Mouse (Mus musculus) midbrain, postnatal 0 days (tissue): ENCODE results near the gene Paqr9. TPM values are rescaled to one million over a fixed set of nuclear protein-coding genes. Genes with fewer than 3 reads are reported as not detected.

Experiments used
- ATAC-seq: fragments of 200-750 bp; cut with Nextera tagmentation; 2 replicates; pipeline ENCODE4 v1.8.0; 2017; ENCODE audit warnings: moderate number of reproducible peaks, mild to moderate bottlenecking, moderate TSS enrichment, moderate library complexity; ENCODE audit not compliant: low FRiP score
- DNase-seq: peaks from one replicate; pipeline ENCODE4 v3.0.0-alpha.2; 2015; ENCODE audit warnings: low spot score
- H3K27ac ChIP-seq: fragments of 300-500 bp; sonication (generic); 2 replicates; pipeline ENCODE4 v1.5.1; 2014; ENCODE audit warnings: low read depth, mild to moderate bottlenecking, low read length, mixed read lengths
- H3K27me3 ChIP-seq: fragments of 300-500 bp; sonication (generic); 2 replicates; pipeline ENCODE4 v1.6.1; 2014; ENCODE audit warnings: low read length, control low read depth, mixed read lengths; ENCODE audit not compliant: insufficient read depth
- H3K36me3 ChIP-seq: fragments of 300-500 bp; sonication (generic); 2 replicates; pipeline ENCODE4 v1.6.1; 2014; ENCODE audit warnings: low read length, control low read depth, mixed read lengths; ENCODE audit not compliant: insufficient read depth
- H3K4me1 ChIP-seq: fragments of 300-500 bp; sonication (generic); 2 replicates; pipeline ENCODE4 v1.6.1; 2014; ENCODE audit warnings: mild to moderate bottlenecking, control low read depth, antibody characterized with exemption, low read length, mixed read lengths; ENCODE audit not compliant: insufficient read depth
- H3K4me2 ChIP-seq: fragments of 300-500 bp; sonication (generic); 2 replicates; pipeline ENCODE4 v1.6.1; 2014; ENCODE audit warnings: low read depth, mild to moderate bottlenecking, low read length, mixed read lengths; ENCODE audit not compliant: poor library complexity, severe bottlenecking
- H3K4me3 ChIP-seq: fragments of 300-500 bp; sonication (generic); 2 replicates; pipeline ENCODE4 v1.5.1; 2014; ENCODE audit warnings: low read depth, mild to moderate bottlenecking, low read length, moderate library complexity
- H3K9ac ChIP-seq: fragments of 300-500 bp; sonication (generic); replicated peaks from 2 replicates; pipeline ENCODE4 v1.6.1; 2014; ENCODE audit warnings: mild to moderate bottlenecking, low read length, moderate library complexity, mixed read lengths; ENCODE audit not compliant: poor library complexity, severe bottlenecking
- H3K9me3 ChIP-seq: fragments of 300-500 bp; sonication (generic); 2 replicates; pipeline ENCODE4 v1.6.1; 2016; ENCODE audit warnings: low read length, control low read depth
- CTCF ChIP-seq: IDR thresholded peaks from 2 replicates; pipeline ENCODE4 v1.5.1; 2016; ENCODE audit warnings: antibody characterized with exemption, mild to moderate bottlenecking
- WGBS: fragments of 180-500 bp; shearing (Covaris S2); extraction: QIAGEN DNeasy Blood & Tissue Kit; methylation state at CpG from one replicate; pipeline ENCODE4 v1.1.7; 2014; 5-methylcytosine and 5-hydroxymethylcytosine counted together
- polyA plus RNA-seq: library from polyadenylated mRNA; unstranded; fragments of >200 nt; fragmentation: Nextera tagmentation; extraction: Ambion mirVana; gene quantifications from 2 replicates; pipeline ENCODE4 v1.2.1, GENCODE M21; 2015
- total RNA-seq: library from RNA; depleted of rRNA; stranded (reverse); fragments of >200 nt; gene quantifications from 2 replicates; pipeline ENCODE4 v1.2.3, GENCODE M21; 2014; rRNA removed

Gene Paqr9
- total and polyA plus RNA-seq, 2 experiments from 2014 or later = 6.5 to 29.5 TPM

GRCm38 (mm10) chr9:95603316-95603715 lies 43.9 kb downstream of the Paqr9 start:
- WGBS = 79% methylated on average over 9 of the region's 9 CpGs

GRCm38 (mm10) chr9:95607196-95607595 lies 47.7 kb downstream of the Paqr9 start:
- no peak for DNase-seq
- no peak overlapping the region for H3K27ac ChIP-seq
- H3K27me3 ChIP-seq = no peaks in the 10 kb centered on the region
- H3K9ac ChIP-seq = no peak overlapping the region
- H3K4me2 ChIP-seq = no peak overlapping the region
- H3K4me3 ChIP-seq = no peak overlapping the region
- H3K36me3 ChIP-seq = no peaks in the 10 kb centered on the region
- H3K9me3 ChIP-seq = no peaks in the 10 kb centered on the region
- ATAC-seq = no peak
- 68% methylated on average over 5 of the region's 5 CpGs for WGBS
- TF ChIP-seq CTCF = peak; percentile 43
- no peaks in the 10 kb centered on the region for H3K4me1 ChIP-seq

More at GRCm38 (mm10) chr9:95603316-95603715, 43.9 kb downstream of the Paqr9 start:
- H3K9ac ChIP-seq = no peak overlapping the region
- no peaks in the 10 kb centered on the region for H3K9me3 ChIP-seq
- TF ChIP-seq CTCF = no peak
- no peaks in the 10 kb centered on the region for H3K4me1 ChIP-seq
- H3K27me3 ChIP-seq = no peaks in the 10 kb centered on the region
- H3K27ac ChIP-seq = no peak overlapping the region
- ATAC-seq (no peak), DNase-seq (no peak)
- no peak overlapping the region for H3K4me2 ChIP-seq
- no peak overlapping the region for H3K4me3 ChIP-seq
- no peaks in the 10 kb centered on the region for H3K36me3 ChIP-seq

- 86% methylated on average over 8 of the region's 8 CpGs for WGBS
- H3K27me3 ChIP-seq = no peaks in the 10 kb centered on the region
- no peak overlapping the region for H3K4me3 ChIP-seq
- no peak for TF ChIP-seq CTCF
- DNase-seq = no peak
- no peak for ATAC-seq
- no peaks in the 10 kb centered on the region for H3K4me1 ChIP-seq
- H3K9me3 ChIP-seq = no peaks in the 10 kb centered on the region
- no peak overlapping the region for H3K4me2 ChIP-seq
- no peak overlapping the region for H3K27ac ChIP-seq
- no peak overlapping the region for H3K9ac ChIP-seq
- no peaks in the 10 kb centered on the region for H3K36me3 ChIP-seq
Observed at GRCm38 (mm10) chr9:95612246-95612768, 52.9 kb downstream of the Paqr9 start.

GRCm38 (mm10) chr9:95613426-95614127 lies 54.1 kb downstream of the Paqr9 start:
- H3K27ac ChIP-seq = no peak overlapping the region
- H3K4me3 ChIP-seq = no peak overlapping the region
- DNase-seq (peak; percentile 46), ATAC-seq (no peak)
- H3K4me2 ChIP-seq = peak overlapping the region; percentile 28
- H3K4me1 ChIP-seq = no peaks in the 10 kb centered on the region
- no peaks in the 10 kb centered on the region for H3K36me3 ChIP-seq
- WGBS = 7% methylated on average over 9 of the region's 9 CpGs
- H3K9ac ChIP-seq = no peak overlapping the region
- TF ChIP-seq CTCF = no peak
- H3K9me3 ChIP-seq = no peaks in the 10 kb centered on the region
- no peaks in the 10 kb centered on the region for H3K27me3 ChIP-seq

GRCm38 (mm10) chr9:95614861-95615615 lies 55.6 kb downstream of the Paqr9 start:
- TF ChIP-seq CTCF = no peak

GRCm38 (mm10) chr9:95615961-95616360 lies 56.5 kb downstream of the Paqr9 start:
- no peak for TF ChIP-seq CTCF
- no peak overlapping the region for H3K9ac ChIP-seq
- no peaks in the 10 kb centered on the region for H3K36me3 ChIP-seq
- H3K4me2 ChIP-seq = no peak overlapping the region
- ATAC-seq (no peak), DNase-seq (no peak)
- H3K4me3 ChIP-seq = no peak overlapping the region
- H3K4me1 ChIP-seq = no peaks in the 10 kb centered on the region
- no peak overlapping the region for H3K27ac ChIP-seq
- no peaks in the 10 kb centered on the region for H3K27me3 ChIP-seq
- 76% methylated on average over 3 of the region's 3 CpGs for WGBS
- no peaks in the 10 kb centered on the region for H3K9me3 ChIP-seq

More at GRCm38 (mm10) chr9:95614861-95615615, 55.6 kb downstream of the Paqr9 start:
- Histone ChIP-seq H3K27me3 (no peaks in the 10 kb centered on the region), H3K36me3 (no peaks in the 10 kb centered on the region), H3K4me2 (no peak overlapping the region), H3K9ac (no peak overlapping the region), H3K4me3 (no peak overlapping the region), H3K27ac (no peak overlapping the region), H3K9me3 (no peaks in the 10 kb centered on the region), H3K4me1 (no peaks in the 10 kb centered on the region)
- WGBS = 85% methylated on average over 14 of the region's 14 CpGs
- ATAC-seq = no peak
- no peak for DNase-seq

Other genes with a start within 250 kb of the Paqr9 start
- 78.0 and 79.1 TPM in 2 replicates for gene Chst2, start 152.9 kb upstream of the Paqr9 start, total RNA-seq
- 33.9 and 36.4 TPM in 2 replicates for gene Chst2, start 152.9 kb upstream of the Paqr9 start, polyA plus RNA-seq
- gene U2surp, start 47.7 kb upstream of the Paqr9 start, total RNA-seq = 37.8 and 51.2 TPM in 2 replicates
- gene U2surp, start 47.7 kb upstream of the Paqr9 start, polyA plus RNA-seq = 116 and 138 TPM in 2 replicates
- 0.66 and 1.7 TPM in 2 replicates for gene Pcolce2, start 77.9 kb downstream of the Paqr9 start, total RNA-seq
- 2.0 and 2.1 TPM in 2 replicates for gene Pcolce2, start 77.9 kb downstream of the Paqr9 start, polyA plus RNA-seq
- gene Trpc1, start 190.7 kb downstream of the Paqr9 start, total RNA-seq = 22.3 and 25.0 TPM in 2 replicates
- gene Trpc1, start 190.7 kb downstream of the Paqr9 start, polyA plus RNA-seq = 5.4 and 7.1 TPM in 2 replicates